Mouse (Mus musculus): Measurements from ENCODE around the gene Sds. TPM values are rescaled to one million over a fixed set of nuclear protein-coding genes. Genes with fewer than 3 reads are reported as not detected.
A peak's percentile ranks its signal among the peaks of the same experiment; 100 is the strongest.

Gene Sds
- polyA plus RNA-seq, 1 experiment from 2014 or later: not detected

- H3K9ac ChIP-seq: peak overlapping the region; percentile 95
- peaks cover 85% of the 10 kb centered on the region for H3K27me3 ChIP-seq (ENCODE audit: control insufficient read depth, insufficient read depth, low read length)
- peak overlapping the region; percentile 95 for H3K27ac ChIP-seq
- WGBS: under 1% methylated on average over 9 of the region's 9 CpGs
- H3K9me3 ChIP-seq (ENCODE audit: control insufficient read depth, low read length): no peaks in the 10 kb centered on the region
- H3K36me3 ChIP-seq (replicated peaks; ENCODE audit: control insufficient read depth, insufficient read depth): peaks cover 10% of the 10 kb centered on the region; the same call in 1 of the 2 replicates
- DNase-seq (ENCODE audit: low spot score) (no peak), ATAC-seq (ENCODE audit: low FRiP score) (no peak)
- H3K4me1 ChIP-seq (replicated peaks; ENCODE audit: control insufficient read depth, insufficient read depth, low read length): no peaks in the 10 kb centered on the region; the same call in 1 of the 2 replicates
- peak overlapping the region; percentile 77 for H3K4me3 ChIP-seq (replicated peaks; ENCODE audit: low read length)
- H3K4me2 ChIP-seq (replicated peaks): peak overlapping the region; percentile 71
Observed at GRCm38 (mm10) chr5:120432486-120433015, 43.8 kb upstream of the Sds start.

GRCm38 (mm10) chr5:120433135-120433760, 43.1 kb upstream of the Sds start:
- Histone ChIP-seq H3K27ac (peak overlapping the region; percentile 95), H3K36me3 (replicated peaks; ENCODE audit: control insufficient read depth, insufficient read depth) (peaks cover 10% of the 10 kb centered on the region; the same call in 1 of the 2 replicates), H3K9me3 (ENCODE audit: control insufficient read depth, low read length) (no peaks in the 10 kb centered on the region), H3K4me2 (replicated peaks) (peak overlapping the region; percentile 71), H3K9ac (peak overlapping the region; percentile 95), H3K4me1 (replicated peaks; ENCODE audit: control insufficient read depth, insufficient read depth, low read length) (no peaks in the 10 kb centered on the region; the same call in 1 of the 2 replicates), H3K4me3 (replicated peaks; ENCODE audit: low read length) (peak overlapping the region; percentile 77), H3K27me3 (ENCODE audit: control insufficient read depth, insufficient read depth, low read length) (peaks cover 82% of the 10 kb centered on the region)
- WGBS: 2% methylated on average over 13 of the region's 13 CpGs
- no peak for DNase-seq (ENCODE audit: low spot score)
- no peak for ATAC-seq (ENCODE audit: low FRiP score)

- H3K4me3 ChIP-seq (replicated peaks; ENCODE audit: low read length): peak overlapping the region; percentile 77
- DNase-seq (ENCODE audit: low spot score) (no peak), ATAC-seq (ENCODE audit: low FRiP score) (no peak)
- peak overlapping the region; percentile 71 for H3K4me2 ChIP-seq (replicated peaks)
- WGBS: 1% methylated on average over 21 of the region's 21 CpGs
- no peaks in the 10 kb centered on the region for H3K9me3 ChIP-seq (ENCODE audit: control insufficient read depth, low read length)
- peaks cover 10% of the 10 kb centered on the region; the same call in 1 of the 2 replicates for H3K36me3 ChIP-seq (replicated peaks; ENCODE audit: control insufficient read depth, insufficient read depth)
- H3K4me1 ChIP-seq (replicated peaks; ENCODE audit: control insufficient read depth, insufficient read depth, low read length): peaks cover 1% of the 10 kb centered on the region; the same call in 1 of the 2 replicates
- peak overlapping the region; percentile 95 for H3K27ac ChIP-seq
- peaks cover 84% of the 10 kb centered on the region for H3K27me3 ChIP-seq (ENCODE audit: control insufficient read depth, insufficient read depth, low read length)
- H3K9ac ChIP-seq: peak overlapping the region; percentile 95
Observed at GRCm38 (mm10) chr5:120434231-120434735, 42.0 kb upstream of the Sds start.

GRCm38 (mm10) chr5:120435006-120435681, 41.2 kb upstream of the Sds start:
- Histone ChIP-seq H3K9ac (peak overlapping the region; percentile 95), H3K36me3 (replicated peaks; ENCODE audit: control insufficient read depth, insufficient read depth) (peaks cover 14% of the 10 kb centered on the region), H3K4me3 (replicated peaks; ENCODE audit: low read length) (peak overlapping the region; percentile 77), H3K27me3 (ENCODE audit: control insufficient read depth, insufficient read depth, low read length) (peaks cover 80% of the 10 kb centered on the region), H3K4me1 (replicated peaks; ENCODE audit: control insufficient read depth, insufficient read depth, low read length) (peaks cover 6% of the 10 kb centered on the region; the same call in 1 of the 2 replicates), H3K9me3 (ENCODE audit: control insufficient read depth, low read length) (no peaks in the 10 kb centered on the region), H3K4me2 (replicated peaks) (peak overlapping the region; percentile 71), H3K27ac (peak overlapping the region; percentile 95)
- DNase-seq (ENCODE audit: low spot score): no peak
- no peak for ATAC-seq (ENCODE audit: low FRiP score)
- under 1% methylated on average over 44 of the region's 44 CpGs for WGBS

GRCm38 (mm10) chr5:120435731-120436501, 40.4 kb upstream of the Sds start:
- peak overlapping the region; percentile 95 for H3K9ac ChIP-seq
- WGBS: under 1% methylated on average over 47 of the region's 47 CpGs
- peaks cover 15% of the 10 kb centered on the region for H3K36me3 ChIP-seq (replicated peaks; ENCODE audit: control insufficient read depth, insufficient read depth)
- peaks cover 6% of the 10 kb centered on the region; the same call in 1 of the 2 replicates for H3K4me1 ChIP-seq (replicated peaks; ENCODE audit: control insufficient read depth, insufficient read depth, low read length)
- no peak for DNase-seq (ENCODE audit: low spot score)
- H3K9me3 ChIP-seq (ENCODE audit: control insufficient read depth, low read length): no peaks in the 10 kb centered on the region
- H3K4me3 ChIP-seq (replicated peaks; ENCODE audit: low read length): peak overlapping the region; percentile 77
- peak overlapping the region; percentile 71 for H3K4me2 ChIP-seq (replicated peaks)
- peak overlapping the region; percentile 95 for H3K27ac ChIP-seq
- peaks cover 77% of the 10 kb centered on the region for H3K27me3 ChIP-seq (ENCODE audit: control insufficient read depth, insufficient read depth, low read length)
- no peak for ATAC-seq (ENCODE audit: low FRiP score)

- H3K27ac ChIP-seq: peak overlapping the region; percentile 95
- H3K36me3 ChIP-seq (replicated peaks; ENCODE audit: control insufficient read depth, insufficient read depth): peaks cover 15% of the 10 kb centered on the region
- 0% methylated on average over 18 of the region's 18 CpGs for WGBS
- no peak for ATAC-seq (ENCODE audit: low FRiP score)
- DNase-seq (ENCODE audit: low spot score): no peak
- peaks cover 66% of the 10 kb centered on the region for H3K27me3 ChIP-seq (ENCODE audit: control insufficient read depth, insufficient read depth, low read length)
- no peaks in the 10 kb centered on the region for H3K9me3 ChIP-seq (ENCODE audit: control insufficient read depth, low read length)
- peaks cover 6% of the 10 kb centered on the region; the same call in 1 of the 2 replicates for H3K4me1 ChIP-seq (replicated peaks; ENCODE audit: control insufficient read depth, insufficient read depth, low read length)
- H3K9ac ChIP-seq: peak overlapping the region; percentile 95
- peak overlapping the region; percentile 71 for H3K4me2 ChIP-seq (replicated peaks)
- peak overlapping the region; percentile 77 for H3K4me3 ChIP-seq (replicated peaks; ENCODE audit: low read length)
Observed at GRCm38 (mm10) chr5:120436885-120437495, 39.3 kb upstream of the Sds start.

- no peak for DNase-seq (ENCODE audit: low spot score)
- Histone ChIP-seq H3K4me2 (replicated peaks) (peak overlapping the region; percentile 71), H3K4me3 (replicated peaks; ENCODE audit: low read length) (peak overlapping the region; percentile 77), H3K9ac (peak overlapping the region; percentile 95), H3K27me3 (ENCODE audit: control insufficient read depth, insufficient read depth, low read length) (peaks cover 61% of the 10 kb centered on the region), H3K36me3 (replicated peaks; ENCODE audit: control insufficient read depth, insufficient read depth) (peaks cover 15% of the 10 kb centered on the region), H3K4me1 (replicated peaks; ENCODE audit: control insufficient read depth, insufficient read depth, low read length) (peaks cover 6% of the 10 kb centered on the region; the same call in 1 of the 2 replicates), H3K9me3 (ENCODE audit: control insufficient read depth, low read length) (no peaks in the 10 kb centered on the region), H3K27ac (peak overlapping the region; percentile 95)
- ATAC-seq (ENCODE audit: low FRiP score): no peak
- under 1% methylated on average over 17 of the region's 17 CpGs for WGBS
Observed at GRCm38 (mm10) chr5:120437539-120437938, 38.8 kb upstream of the Sds start.

- no peaks in the 10 kb centered on the region for H3K9me3 ChIP-seq (ENCODE audit: control insufficient read depth, low read length)
- H3K4me3 ChIP-seq (replicated peaks; ENCODE audit: low read length): peak overlapping the region; percentile 77
- H3K9ac ChIP-seq: peak overlapping the region; percentile 95
- under 1% methylated on average over 33 of the region's 33 CpGs for WGBS
- ATAC-seq (ENCODE audit: low FRiP score) (no peak), DNase-seq (ENCODE audit: low spot score) (no peak)
- peak overlapping the region; percentile 95 for H3K27ac ChIP-seq
- H3K27me3 ChIP-seq (ENCODE audit: control insufficient read depth, insufficient read depth, low read length): peaks cover 60% of the 10 kb centered on the region
- H3K4me2 ChIP-seq (replicated peaks): peak overlapping the region; percentile 71
- H3K36me3 ChIP-seq (replicated peaks; ENCODE audit: control insufficient read depth, insufficient read depth): peaks cover 15% of the 10 kb centered on the region
- H3K4me1 ChIP-seq (replicated peaks; ENCODE audit: control insufficient read depth, insufficient read depth, low read length): peaks cover 6% of the 10 kb centered on the region; the same call in 1 of the 2 replicates
Observed at GRCm38 (mm10) chr5:120437986-120438385, 38.3 kb upstream of the Sds start.
